Mouse (Mus musculus) small intestine, adult 2 months (tissue): ENCODE measurements around the gene Camta1.

Experiments used
- CTCF ChIP-seq: fragments of 200-500 bp; IDR thresholded peaks from 2 replicates; pipeline ENCODE4 v1.5.1; 2012; ENCODE audit warnings: low read depth, mild to moderate bottlenecking, control low read depth, inconsistent platforms, low read length, moderate library complexity, mixed read lengths; ENCODE audit not compliant: insufficient replicate concordance, insufficient read length; ENCODE audit errors: extremely low read depth
- POLR2A ChIP-seq: fragments of 200-500 bp; IDR thresholded peaks from 2 replicates; pipeline ENCODE4 v1.6.1; 2012; ENCODE audit warnings: low read depth, mild to moderate bottlenecking, control low read depth, inconsistent platforms, low read length, moderate library complexity

- TF ChIP-seq CTCF: no peak
- no peak for TF ChIP-seq POLR2A
These were observed 104.4 kb downstream of the Camta1 start for GRCm38 (mm10) chr4:151757261-151757660.
